Mouse (Mus musculus) liver, adult (tissue): Measurements from ENCODE around the gene Lman2.

Experiments used
- GATA4 ChIP-seq: IDR thresholded peaks from 2 replicates; pipeline ENCODE4 v1.6.1; 2014; ENCODE audit warnings: mild to moderate bottlenecking, low read length; ENCODE audit not compliant: insufficient replicate concordance

The Lman2 gene

GRCm38 (mm10) chr13:55314891-55315412 is 47.6 kb downstream of the Lman2 start:
- TF ChIP-seq GATA4 = no peak

DNA sequence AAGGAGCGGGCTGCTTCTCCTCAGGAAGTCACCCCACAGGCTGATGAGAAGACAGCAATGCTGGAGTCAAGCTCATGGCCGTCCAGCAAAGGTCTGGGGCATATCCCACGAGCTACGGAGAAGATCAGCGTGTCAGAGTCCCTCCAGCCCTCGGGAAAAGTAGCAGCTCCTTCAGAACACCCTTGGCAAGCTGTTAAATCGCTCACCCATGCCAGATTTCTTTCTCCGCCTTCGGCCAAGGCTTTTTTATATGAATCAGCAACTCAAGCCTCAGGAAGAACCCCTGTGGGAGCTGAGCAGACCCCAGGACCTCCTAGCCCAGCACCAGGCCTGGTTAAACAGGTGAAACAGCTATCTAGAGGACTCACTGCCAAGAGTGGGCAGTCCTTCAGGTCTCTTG is 49.5 kb downstream of the Lman2 start:
- TF ChIP-seq GATA4 = no peak

GRCm38 (mm10) chr13:55312028-55312630 is 50.5 kb downstream of the Lman2 start:
- no peak for TF ChIP-seq GATA4

GRCm38 (mm10) chr13:55300913-55301312 is 61.7 kb downstream of the Lman2 start:
- TF ChIP-seq GATA4 = no peak

DNA sequence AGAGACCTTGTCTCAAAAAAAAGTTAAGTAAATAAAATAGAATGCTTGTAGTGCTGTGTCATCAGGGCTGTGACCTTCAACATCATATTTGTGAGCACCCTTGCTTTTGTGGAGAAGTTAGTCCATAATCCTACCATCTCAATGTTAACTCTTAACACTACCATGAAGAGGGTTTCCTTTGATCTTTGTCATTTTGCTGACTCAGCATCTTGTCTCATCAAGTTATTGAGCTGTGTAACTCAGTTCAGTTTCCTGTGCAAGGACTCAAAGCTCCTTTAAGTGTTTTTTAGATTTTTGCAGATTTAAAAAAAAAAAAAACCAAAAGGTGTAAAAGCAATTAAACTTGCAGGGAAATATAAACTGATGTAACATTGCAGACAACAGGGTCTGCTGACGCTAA is 65.8 kb downstream of the Lman2 start:
- TF ChIP-seq GATA4 = no peak
